Mouse (Mus musculus): ENCODE data around the gene Cnbp. TPM values are rescaled to one million over a fixed set of nuclear protein-coding genes. Genes with fewer than 3 reads are reported as not detected.

Cnbp gene
- polyA plus RNA-seq (2014; fragmentation: Nextera tagmentation; extraction: Ambion mirVana): 1,146 and 1,207 TPM in 2 replicates

DNA sequence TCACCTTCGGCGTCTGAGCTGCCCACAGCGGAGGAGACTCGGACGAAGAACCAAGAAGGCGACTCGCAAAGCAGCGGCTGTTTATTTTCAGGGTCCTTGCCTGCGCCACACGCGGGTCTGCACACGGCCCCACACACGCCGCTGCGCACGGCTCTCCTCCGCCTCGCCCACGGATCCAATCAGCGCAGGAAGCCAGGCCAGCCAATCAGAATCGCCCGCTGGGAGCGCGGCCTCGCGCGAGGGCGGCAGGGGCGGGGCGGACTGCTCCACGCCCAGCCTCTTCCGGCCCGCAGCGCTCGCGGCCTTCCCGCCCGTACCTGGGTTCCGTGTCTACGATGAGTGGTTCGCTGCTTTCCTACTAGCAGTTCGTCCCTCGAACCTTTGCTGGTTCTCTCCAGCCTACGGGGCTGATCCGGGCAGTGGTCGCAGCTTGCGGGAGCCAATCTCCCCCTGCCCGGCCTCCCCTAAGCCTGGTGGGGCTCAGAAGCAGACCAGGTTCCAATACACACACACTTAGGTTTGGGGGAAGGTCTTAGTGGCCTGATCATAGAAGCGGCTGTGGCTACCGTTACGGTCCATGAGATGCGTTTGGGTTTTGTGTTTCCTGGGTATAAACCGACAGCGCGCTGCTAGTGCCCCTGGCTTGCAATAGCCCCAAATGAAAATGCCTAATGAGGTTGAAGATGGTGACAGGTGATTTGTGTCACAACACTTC is at the start of gene Cnbp:
Gene Cnbp (minus strand): TSS at position 207 of the 715 bp plus-strand sequence.
- WGBS: under 1% methylated on average over 55 of the region's 55 CpGs
- H3K4me2 ChIP-seq (replicated peaks; ENCODE audit: low read depth, low read length): peak within 1 kb of the TSS; percentile 85
- H3K4me1 ChIP-seq (ENCODE audit: control insufficient read depth, insufficient read depth, low read length): peaks cover 20% of the 10 kb centered on the region
- H3K4me3 ChIP-seq (ENCODE audit: low read depth, low read length): peak within 1 kb of the TSS; percentile 100
- H3K27ac ChIP-seq (ENCODE audit: low read length): peak within 1 kb of the TSS; percentile 96
- H3K9me3 ChIP-seq (ENCODE audit: control insufficient read depth, low read depth, low read length): no peaks in the 10 kb centered on the region
- peak within 1 kb of the TSS; percentile 99 for H3K9ac ChIP-seq (replicated peaks; ENCODE audit: low read depth, low read length)
- peak; percentile 97 for ATAC-seq (ENCODE audit: insufficient number of reproducible peaks, insufficient read depth, low FRiP score, low read depth)
- peaks cover 9% of the 10 kb centered on the region; the same call in 1 of the 2 replicates for H3K36me3 ChIP-seq (ENCODE audit: control insufficient read depth, insufficient read depth, low read length)
- no peaks in the 10 kb centered on the region for H3K27me3 ChIP-seq (ENCODE audit: control insufficient read depth, insufficient read depth, low read length)

DNA sequence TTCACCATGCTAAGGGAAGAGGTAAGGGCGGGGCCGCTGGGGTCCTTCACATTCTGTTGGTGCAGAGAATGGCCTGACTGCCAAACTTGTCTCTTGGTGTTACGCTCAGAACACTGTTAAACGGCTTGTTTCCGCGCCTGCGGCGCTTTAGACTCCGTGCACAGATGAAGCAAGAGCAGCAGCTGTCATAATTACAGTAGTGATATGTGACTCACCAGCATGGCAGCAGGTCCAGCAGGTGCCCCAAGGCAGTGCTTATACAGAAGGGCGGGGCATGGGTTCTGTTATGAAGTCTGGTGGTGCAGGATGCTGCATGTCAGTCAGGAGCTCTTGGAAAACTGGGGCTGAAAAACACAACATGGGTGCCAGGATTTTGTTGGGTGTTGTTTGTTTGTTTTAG is 47.1 kb upstream of the Cnbp start:
- no peaks in the 10 kb centered on the region for H3K27me3 ChIP-seq (ENCODE audit: control insufficient read depth, insufficient read depth, low read length)
- H3K4me1 ChIP-seq (ENCODE audit: control insufficient read depth, insufficient read depth, low read length): no peaks in the 10 kb centered on the region
- H3K9me3 ChIP-seq (ENCODE audit: control insufficient read depth, low read depth, low read length): no peaks in the 10 kb centered on the region
- WGBS: 93% methylated on average over 10 of the region's 10 CpGs
- no peak overlapping the region for H3K27ac ChIP-seq (ENCODE audit: low read length)
- H3K4me2 ChIP-seq (replicated peaks; ENCODE audit: low read depth, low read length): no peak overlapping the region
- no peak for ATAC-seq (ENCODE audit: insufficient number of reproducible peaks, insufficient read depth, low FRiP score, low read depth)
- no peak overlapping the region for H3K9ac ChIP-seq (replicated peaks; ENCODE audit: low read depth, low read length)
- no peak overlapping the region for H3K4me3 ChIP-seq (ENCODE audit: low read depth, low read length)
- H3K36me3 ChIP-seq (ENCODE audit: control insufficient read depth, insufficient read depth, low read length): peaks cover 92% of the 10 kb centered on the region

DNA sequence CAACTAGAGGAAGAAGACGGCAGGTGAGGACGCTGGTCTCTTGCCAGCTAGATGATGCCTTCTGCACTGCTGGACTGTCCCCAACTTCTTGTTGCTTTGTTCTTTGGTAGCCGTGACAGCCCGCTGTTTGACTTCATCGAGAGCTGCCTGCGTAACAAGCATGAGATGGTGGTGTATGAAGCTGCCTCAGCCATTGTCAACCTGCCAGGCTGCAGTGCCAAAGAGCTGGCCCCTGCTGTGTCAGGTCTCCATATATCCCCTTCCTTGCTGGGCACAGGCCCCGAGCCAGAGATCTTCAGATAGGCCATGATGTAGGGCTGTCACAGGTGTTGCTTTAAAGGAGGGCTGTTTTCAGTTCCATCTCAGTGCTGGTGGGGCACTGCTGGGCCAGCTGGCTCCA is 43.0 kb upstream of the Cnbp start:
- WGBS: 95% methylated on average over 7 of the region's 7 CpGs
- H3K36me3 ChIP-seq (ENCODE audit: control insufficient read depth, insufficient read depth, low read length): peaks cover 92% of the 10 kb centered on the region
- ATAC-seq (ENCODE audit: insufficient number of reproducible peaks, insufficient read depth, low FRiP score, low read depth): no peak

DNA sequence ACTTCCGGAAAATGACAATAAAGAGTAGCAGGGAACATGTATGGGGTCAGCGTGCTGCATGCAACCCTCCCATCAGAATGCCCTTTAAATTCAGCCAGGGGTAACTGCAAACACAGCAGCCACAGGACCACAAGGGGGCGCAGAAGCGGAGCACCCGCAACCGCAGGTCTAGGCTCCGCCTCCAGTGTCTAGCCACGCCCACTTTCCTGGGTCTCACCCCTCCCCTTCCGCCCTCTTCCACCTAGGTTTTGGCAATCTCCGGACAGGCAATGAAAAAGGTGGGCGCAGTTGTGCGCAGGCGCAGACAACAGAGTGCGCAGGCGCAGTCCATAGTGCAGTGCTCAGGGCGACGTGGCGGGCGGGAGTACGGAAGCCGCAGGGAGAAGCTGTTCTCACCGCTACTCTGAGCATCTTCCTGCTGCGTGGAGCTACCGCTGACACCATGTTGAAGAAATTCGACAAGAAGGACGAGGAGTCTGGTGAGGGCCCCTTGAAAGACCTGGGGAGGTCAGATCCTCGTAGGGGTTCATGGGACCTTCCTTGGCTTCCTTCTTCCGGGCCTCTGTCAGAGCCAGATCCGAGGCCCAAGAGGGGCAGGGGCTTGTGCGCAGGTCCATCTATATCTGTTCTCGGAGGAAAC is 36.8 kb upstream of the Cnbp start, which contains the start of gene Copg1:
Gene Copg1 (plus strand): TSS at position 221 of the 640 bp plus-strand sequence.
- H3K27ac ChIP-seq (ENCODE audit: low read length): peak within 1 kb of the TSS; percentile 77
- peak within 1 kb of the TSS; percentile 88 for H3K4me3 ChIP-seq (ENCODE audit: low read depth, low read length)
- H3K4me1 ChIP-seq (ENCODE audit: control insufficient read depth, insufficient read depth, low read length): 0 out of 2 replicates have a peak, but pooled peaks cover 6% of the 10 kb centered on the region
- peak within 1 kb of the TSS; percentile 85 for H3K4me2 ChIP-seq (replicated peaks; ENCODE audit: low read depth, low read length)
- H3K9ac ChIP-seq (replicated peaks; ENCODE audit: low read depth, low read length): peak within 1 kb of the TSS; percentile 81
- H3K9me3 ChIP-seq (ENCODE audit: control insufficient read depth, low read depth, low read length): no peaks in the 10 kb centered on the region
- no peaks in the 10 kb centered on the region for H3K27me3 ChIP-seq (ENCODE audit: control insufficient read depth, insufficient read depth, low read length)
- ATAC-seq (ENCODE audit: insufficient number of reproducible peaks, insufficient read depth, low FRiP score, low read depth): peak; percentile 97
- under 1% methylated on average over 31 of the region's 31 CpGs for WGBS
- peaks cover 33% of the 10 kb centered on the region for H3K36me3 ChIP-seq (ENCODE audit: control insufficient read depth, insufficient read depth, low read length)

More for the DNA sequence above, 43.0 kb upstream of the Cnbp start:
- Histone ChIP-seq H3K9ac (replicated peaks; ENCODE audit: low read depth, low read length) (no peak overlapping the region), H3K4me2 (replicated peaks; ENCODE audit: low read depth, low read length) (no peak overlapping the region), H3K27ac (ENCODE audit: low read length) (no peak overlapping the region), H3K4me1 (ENCODE audit: control insufficient read depth, insufficient read depth, low read length) (0 out of 2 replicates have a peak, but pooled peaks cover 1% of the 10 kb centered on the region), H3K4me3 (ENCODE audit: low read depth, low read length) (no peak overlapping the region), H3K9me3 (ENCODE audit: control insufficient read depth, low read depth, low read length) (no peaks in the 10 kb centered on the region), H3K27me3 (ENCODE audit: control insufficient read depth, insufficient read depth, low read length) (no peaks in the 10 kb centered on the region)

DNA sequence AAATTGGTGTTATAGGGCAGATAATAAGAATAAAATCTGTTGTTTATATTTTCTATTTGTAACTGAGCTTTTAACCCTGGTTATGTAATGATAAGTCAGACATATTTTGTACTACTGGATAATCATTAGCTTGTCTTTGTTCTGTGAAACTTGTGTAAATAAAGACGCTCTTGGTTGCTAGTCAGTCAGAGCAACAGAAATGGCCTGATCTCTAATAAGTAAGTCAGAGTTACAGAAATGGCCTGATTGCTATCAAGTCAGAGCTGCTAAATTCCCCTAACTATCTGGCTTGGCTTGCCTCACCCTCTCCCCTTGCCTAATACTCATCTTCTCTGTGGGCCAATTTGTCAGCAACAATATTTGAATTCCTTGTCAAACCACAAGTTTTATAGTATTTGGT is 35.8 kb upstream of the Cnbp start:
- Histone ChIP-seq H3K4me1 (ENCODE audit: control insufficient read depth, insufficient read depth, low read length) (0 out of 2 replicates have a peak, but pooled peaks cover 6% of the 10 kb centered on the region), H3K9me3 (ENCODE audit: control insufficient read depth, low read depth, low read length) (no peaks in the 10 kb centered on the region), H3K27me3 (ENCODE audit: control insufficient read depth, insufficient read depth, low read length) (no peaks in the 10 kb centered on the region), H3K36me3 (ENCODE audit: control insufficient read depth, insufficient read depth, low read length) (peaks cover 23% of the 10 kb centered on the region), H3K4me2 (replicated peaks; ENCODE audit: low read depth, low read length) (no peak overlapping the region), H3K27ac (ENCODE audit: low read length) (0 out of 2 replicates have a peak overlapping the region, but pooled peaks have one; percentile 1), H3K9ac (replicated peaks; ENCODE audit: low read depth, low read length) (no peak overlapping the region), H3K4me3 (ENCODE audit: low read depth, low read length) (no peak overlapping the region)
- WGBS: 68% methylated on average over 1 of the region's 1 CpGs
- no peak for ATAC-seq (ENCODE audit: insufficient number of reproducible peaks, insufficient read depth, low FRiP score, low read depth)

DNA sequence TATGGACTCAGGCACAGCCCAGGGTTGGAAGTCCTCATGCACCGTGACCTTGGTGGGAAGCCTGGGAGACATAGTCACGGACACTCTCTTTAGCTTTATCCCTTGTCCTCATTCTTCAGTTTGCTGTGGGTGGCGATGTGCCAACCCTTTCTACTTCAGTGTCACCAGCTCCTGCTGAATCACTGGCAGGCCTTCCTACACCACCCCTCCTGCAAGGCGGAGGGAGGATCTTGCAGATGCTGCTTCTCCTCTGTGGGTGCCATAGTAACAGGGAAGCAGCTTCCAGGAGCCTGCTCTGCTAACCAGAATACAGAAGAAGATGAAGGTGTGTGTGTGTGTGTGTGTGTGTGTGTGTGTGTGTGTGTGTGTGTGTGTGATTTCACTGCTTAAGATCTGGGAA is 31.9 kb upstream of the Cnbp start:
- H3K4me1 ChIP-seq (ENCODE audit: control insufficient read depth, insufficient read depth, low read length): no peaks in the 10 kb centered on the region
- no peak overlapping the region for H3K9ac ChIP-seq (replicated peaks; ENCODE audit: low read depth, low read length)
- ATAC-seq (ENCODE audit: insufficient number of reproducible peaks, insufficient read depth, low FRiP score, low read depth): no peak
- H3K27ac ChIP-seq (ENCODE audit: low read length): no peak overlapping the region
- no peaks in the 10 kb centered on the region for H3K36me3 ChIP-seq (ENCODE audit: control insufficient read depth, insufficient read depth, low read length)
- no peak overlapping the region for H3K4me3 ChIP-seq (ENCODE audit: low read depth, low read length)
- no peak overlapping the region for H3K4me2 ChIP-seq (replicated peaks; ENCODE audit: low read depth, low read length)
- no peaks in the 10 kb centered on the region for H3K27me3 ChIP-seq (ENCODE audit: control insufficient read depth, insufficient read depth, low read length)
- WGBS: 63% methylated on average over 4 of the region's 4 CpGs
- H3K9me3 ChIP-seq (ENCODE audit: control insufficient read depth, low read depth, low read length): no peaks in the 10 kb centered on the region

DNA sequence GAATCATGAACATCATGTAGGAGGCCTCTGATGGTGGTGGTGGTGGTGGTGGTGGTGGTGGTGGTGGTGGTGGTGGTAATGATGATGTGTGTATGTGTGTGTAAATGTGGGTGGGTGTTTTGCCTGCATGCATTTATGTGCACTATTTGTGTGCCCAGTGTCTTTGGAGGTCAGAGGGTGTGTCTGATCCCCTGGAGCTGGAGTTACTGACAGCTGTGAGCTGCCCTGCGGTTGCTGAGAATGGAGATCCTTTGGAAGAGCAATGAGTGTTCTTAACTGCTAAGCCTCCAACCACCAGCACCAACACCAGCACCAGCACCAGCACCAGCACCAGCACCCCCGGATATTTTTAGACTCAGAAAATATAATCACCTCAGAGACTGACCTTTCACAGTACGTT is 31.3 kb upstream of the Cnbp start:
- WGBS: 81% methylated on average over 3 of the region's 3 CpGs
- Histone ChIP-seq H3K4me3 (ENCODE audit: low read depth, low read length) (no peak overlapping the region), H3K9me3 (ENCODE audit: control insufficient read depth, low read depth, low read length) (no peaks in the 10 kb centered on the region), H3K9ac (replicated peaks; ENCODE audit: low read depth, low read length) (no peak overlapping the region), H3K27me3 (ENCODE audit: control insufficient read depth, insufficient read depth, low read length) (no peaks in the 10 kb centered on the region), H3K4me2 (replicated peaks; ENCODE audit: low read depth, low read length) (no peak overlapping the region), H3K36me3 (ENCODE audit: control insufficient read depth, insufficient read depth, low read length) (no peaks in the 10 kb centered on the region), H3K4me1 (ENCODE audit: control insufficient read depth, insufficient read depth, low read length) (no peaks in the 10 kb centered on the region), H3K27ac (ENCODE audit: low read length) (no peak overlapping the region)
- no peak for ATAC-seq (ENCODE audit: insufficient number of reproducible peaks, insufficient read depth, low FRiP score, low read depth)

DNA sequence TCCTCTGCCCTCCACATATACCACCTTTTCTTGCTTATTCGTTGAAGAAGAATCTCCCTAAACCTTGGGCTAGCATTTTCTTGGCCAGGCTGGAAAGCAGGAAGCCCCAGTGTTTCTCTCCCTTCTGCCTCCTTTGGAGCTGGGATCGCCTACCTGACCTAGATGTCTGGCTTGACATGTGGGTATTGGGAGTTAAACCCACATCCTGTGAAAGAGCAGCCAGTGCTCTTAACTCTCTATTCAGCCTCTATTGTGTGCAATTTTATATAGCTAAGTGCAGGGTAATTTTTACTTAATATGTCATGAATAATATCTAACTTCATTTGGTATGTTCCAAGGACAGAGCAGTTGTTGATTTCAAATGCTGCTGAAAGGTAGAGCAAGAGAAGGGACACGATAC is 28.7 kb upstream of the Cnbp start:
- ATAC-seq (ENCODE audit: insufficient number of reproducible peaks, insufficient read depth, low FRiP score, low read depth): no peak
- Histone ChIP-seq H3K4me1 (ENCODE audit: control insufficient read depth, insufficient read depth, low read length) (no peaks in the 10 kb centered on the region), H3K27me3 (ENCODE audit: control insufficient read depth, insufficient read depth, low read length) (no peaks in the 10 kb centered on the region), H3K27ac (ENCODE audit: low read length) (no peak overlapping the region), H3K36me3 (ENCODE audit: control insufficient read depth, insufficient read depth, low read length) (no peaks in the 10 kb centered on the region), H3K9ac (replicated peaks; ENCODE audit: low read depth, low read length) (no peak overlapping the region), H3K9me3 (ENCODE audit: control insufficient read depth, low read depth, low read length) (no peaks in the 10 kb centered on the region), H3K4me3 (ENCODE audit: low read depth, low read length) (no peak overlapping the region), H3K4me2 (replicated peaks; ENCODE audit: low read depth, low read length) (no peak overlapping the region)
- WGBS: 58% methylated on average over 3 of the region's 3 CpGs
